Mouse (Mus musculus) MEL (cell line): ENCODE data around the gene Cox7a1. TPM values are rescaled to one million over a fixed set of nuclear protein-coding genes. Genes with fewer than 3 reads are reported as not detected.
A peak's percentile ranks its signal among the peaks of the same experiment; 100 is the strongest.
"Not testable (repeated sequence)": the region's sequence is repeated elsewhere in the genome, so short reads cannot be mapped to it uniquely, and the experiment has no call there.

ENCODE experiments used
- DNase-seq: peaks from one replicate; pipeline ENCODE4 v3.0.0; 2011; ENCODE audit warnings: low read depth, low spot score
- H3K27ac ChIP-seq: 2 replicates; pipeline ENCODE4 v1.5.1; 2012; ENCODE audit warnings: low read depth, mild to moderate bottlenecking, control low read depth, low read length, moderate library complexity; ENCODE audit not compliant: control insufficient read depth
- H3K27me3 ChIP-seq, 2 experiments: fragments of 150-350 bp in 1 of 2; sonication (generic) in 1 of 2; 2 replicates each; pipeline ENCODE4 v1.6.1; 2012; ENCODE audit warnings: low read length in 2 of 2, mild to moderate bottlenecking in 2 of 2, improper control_type of control experiment in 1 of 2, moderate library complexity in 1 of 2; ENCODE audit not compliant: insufficient read depth in 2 of 2, control insufficient read depth in 1 of 2
- H3K36me3 ChIP-seq, 2 experiments: 2 replicates each; pipeline ENCODE4 v1.6.1; 2012 to 2014; ENCODE audit warnings: low read length in 2 of 2, improper control_type of control experiment in 1 of 2, inconsistent platforms in 1 of 2, mild to moderate bottlenecking in 1 of 2; ENCODE audit not compliant: insufficient read depth in 2 of 2, control insufficient read depth in 1 of 2
- H3K4me1 ChIP-seq, 2 experiments: fragments of 150-350 bp in 1 of 2; sonication (generic) in 1 of 2; 2 replicates each; pipeline ENCODE4 v1.6.1; 2012; ENCODE audit warnings: low read length in 2 of 2, improper control_type of control experiment in 1 of 2, mild to moderate bottlenecking in 1 of 2; ENCODE audit not compliant: insufficient read depth in 2 of 2, control insufficient read depth in 1 of 2
- H3K4me3 ChIP-seq, 2 experiments: fragments of 150-350 bp in 1 of 2; sonication (generic) in 1 of 2; 2 replicates each; pipeline ENCODE4 v1.5.1; 2012; ENCODE audit warnings: low read depth in 2 of 2, low read length in 2 of 2, mild to moderate bottlenecking in 2 of 2, moderate library complexity in 2 of 2, control low read depth in 1 of 2, improper control_type of control experiment in 1 of 2; ENCODE audit not compliant: control insufficient read depth in 1 of 2, insufficient read depth in 1 of 2
- H3K79me2 ChIP-seq: 2 replicates; pipeline ENCODE4 v1.6.1; 2012; ENCODE audit warnings: mild to moderate bottlenecking, low read length, moderate library complexity; ENCODE audit not compliant: control insufficient read depth, poor library complexity, insufficient read depth
- H3K9ac ChIP-seq: 2 replicates; pipeline ENCODE4 v1.6.1; 2012; ENCODE audit warnings: low read depth, mild to moderate bottlenecking, control low read depth, low read length, moderate library complexity; ENCODE audit not compliant: control insufficient read depth, poor library complexity, severe bottlenecking
- H3K9me3 ChIP-seq: fragments of 150-350 bp; sonication (generic); replicated peaks from 2 replicates; pipeline ENCODE4 v1.6.1; 2012; ENCODE audit warnings: mild to moderate bottlenecking, low read length, improper control_type of control experiment, moderate library complexity; ENCODE audit not compliant: insufficient read depth
- ELF1 ChIP-seq: IDR thresholded peaks from 2 replicates; pipeline ENCODE4 v1.6.1; 2014; ENCODE audit warnings: low read depth, mild to moderate bottlenecking, inconsistent platforms, low read length, improper control_type of control experiment, moderate library complexity
- EP300 ChIP-seq, 2 experiments: IDR thresholded peaks; 2 replicates each; pipeline ENCODE4 v1.6.1; 2011; ENCODE audit warnings: improper control_type of control experiment in 2 of 2, low read length in 2 of 2, low read depth in 1 of 2, mild to moderate bottlenecking in 1 of 2
- JUND ChIP-seq: IDR thresholded peaks from 2 replicates; pipeline ENCODE4 v1.6.1; 2011; ENCODE audit warnings: low read depth, mild to moderate bottlenecking, improper control_type of control experiment, low read length
- MAX ChIP-seq: IDR thresholded peaks from 2 replicates; pipeline ENCODE4 v1.6.1; 2011; ENCODE audit warnings: low read length, improper control_type of control experiment
- POLR2A ChIP-seq, 2 experiments: IDR thresholded peaks; 2 replicates each; pipeline ENCODE4 v1.6.1; 2011 to 2012; ENCODE audit warnings: low read length in 2 of 2, mild to moderate bottlenecking in 2 of 2, control low read depth in 1 of 2, improper control_type of control experiment in 1 of 2, low read depth in 1 of 2, moderate library complexity in 1 of 2; ENCODE audit not compliant: control insufficient read depth in 1 of 2, insufficient read depth in 1 of 2, poor library complexity in 1 of 2
- TAL1 ChIP-seq: IDR thresholded peaks from 2 replicates; pipeline ENCODE4 v1.6.1; 2012; ENCODE audit warnings: mild to moderate bottlenecking, inconsistent platforms, low read length, moderate library complexity, mixed read lengths
- TBP ChIP-seq: IDR thresholded peaks from 2 replicates; pipeline ENCODE4 v1.8.0; 2011; ENCODE audit warnings: low read depth, low read length, improper control_type of control experiment
- UBTF ChIP-seq: IDR thresholded peaks from 2 replicates; pipeline ENCODE4 v1.6.1; 2012; ENCODE audit warnings: low read depth, mild to moderate bottlenecking, inconsistent platforms, low read length, improper control_type of control experiment, moderate library complexity, borderline replicate concordance; ENCODE audit not compliant: insufficient read depth
- ZMIZ1 ChIP-seq: IDR thresholded peaks from 2 replicates; pipeline ENCODE4 v1.6.1; 2012; ENCODE audit warnings: low read depth, mild to moderate bottlenecking, inconsistent platforms, low read length, improper control_type of control experiment, moderate library complexity
- ZNF384 ChIP-seq: IDR thresholded peaks from 2 replicates; pipeline ENCODE4 v1.6.1; 2012; ENCODE audit warnings: low read depth, mild to moderate bottlenecking, inconsistent platforms, low read length, improper control_type of control experiment
- polyA plus RNA-seq, 2 experiments: library from polyadenylated mRNA; stranded (reverse) in 1 of 2; unstranded in 1 of 2; fragments of >175 nt in 1 of 2; fragments of >200 nt in 1 of 2; gene quantifications; 2 replicates each; pipeline versions ENCODE4 v1.2.1 to v1.2.4; 2012; ENCODE audit warnings: low replicate concordance in 2 of 2, low read depth in 1 of 2; ENCODE audit not compliant: insufficient read length in 2 of 2, insufficient read depth in 1 of 2, missing spikeins in 1 of 2
- total RNA-seq: library from RNA; depleted of rRNA; stranded (reverse); fragments of 300-350 nt; gene quantifications from 2 replicates; pipeline ENCODE4 v1.2.3, GENCODE M21; 2012

Gene Cox7a1
- total and polyA plus RNA-seq, 3 experiments = 8.9 to 11.1 TPM; not detected in 1

- H3K36me3 ChIP-seq = not testable (repeated sequence)
- TF ChIP-seq ZNF384 = peak; percentile 50; the same call in 1 of the 2 replicates
- TF ChIP-seq, all 39 proteins: peak for 1; not testable (repeated sequence) for 38
- H3K4me1 ChIP-seq, H3K27me3 ChIP-seq, DNase-seq, H3K4me3 ChIP-seq, H3K27ac ChIP-seq, H3K79me2 ChIP-seq, H3K9me3 ChIP-seq, H3K9ac ChIP-seq: not testable (repeated sequence)
Measured at GRCm38 (mm10) chr7:30183189-30183588, 755 bp upstream of the Cox7a1 start.

GRCm38 (mm10) chr7:30184641-30185348 lies 851 bp downstream of the Cox7a1 start:
- DNase-seq = no peak
- Histone ChIP-seq H3K9ac (peak overlapping the region; percentile 45; the same call in 1 of the 2 replicates), H3K79me2 (no peaks in the 10 kb centered on the region), H3K27ac (no peak overlapping the region), H3K4me3 (peak overlapping the region; percentile 40 to 41; a peak in 2 of 4 replicates), H3K27me3 (no peaks in the 10 kb centered on the region), H3K9me3 (no peaks in the 10 kb centered on the region), H3K4me1 (peaks cover 0 to 4% of the 10 kb centered on the region in 2 experiments; a peak in 1 of 4 replicates), H3K36me3 (peaks cover 0 to 3% of the 10 kb centered on the region in 2 experiments; a peak in 3 of 4 replicates)
- TF ChIP-seq TAL1 (no peak), ELF1 (no peak), UBTF (no peak), TBP (no peak), JUND (no peak), POLR2A (IDR thresholded peaks at IDR 0.05; ENCODE audit: control insufficient read depth in 1 of 2, insufficient read depth in 1 of 2, low read depth in 1 of 2, low read length in 2 of 2, poor library complexity in 1 of 2) (no peak), MAX (no peak), ZMIZ1 (no peak), ZNF384 (no peak)

GRCm38 (mm10) chr7:30188344-30189115 lies 4.6 kb downstream of the Cox7a1 start:
- no peak overlapping the region for H3K27ac ChIP-seq
- TF ChIP-seq EP300 (IDR thresholded peaks at IDR 0.05; ENCODE audit: low read depth in 1 of 2, low read length in 2 of 2) = no peak
- no peak for DNase-seq
- no peak overlapping the region for H3K4me3 ChIP-seq
- H3K4me1 ChIP-seq = peaks cover 0 to 9% of the 10 kb centered on the region in 2 experiments; a peak in 2 of 4 replicates
- H3K36me3 ChIP-seq = peaks cover 3 to 4% of the 10 kb centered on the region in 2 experiments
- peaks cover 5% of the 10 kb centered on the region; the same call in 1 of the 2 replicates for H3K79me2 ChIP-seq
- no peaks in the 10 kb centered on the region for H3K9me3 ChIP-seq
- no peak overlapping the region for H3K9ac ChIP-seq
- no peaks in the 10 kb centered on the region for H3K27me3 ChIP-seq
